Mouse (Mus musculus) megakaryocyte, embryonic 14.5 days (primary cell): Measurements from ENCODE around the gene Uqcc1. TPM values are rescaled to one million over a fixed set of nuclear protein-coding genes. Genes with fewer than 3 reads are reported as not detected.

Experiments
- H3K27me3 ChIP-seq: replicated peaks from 2 replicates; pipeline ENCODE3; 2012; ENCODE audit warnings: inconsistent platforms
- H3K36me3 ChIP-seq: replicated peaks from 2 replicates; pipeline ENCODE3; 2012; ENCODE audit warnings: low read length, inconsistent platforms, mixed read lengths
- H3K4me1 ChIP-seq: 2 replicates; pipeline ENCODE4 v1.6.1; 2012; ENCODE audit warnings: inconsistent platforms
- H3K4me3 ChIP-seq: replicated peaks from 2 replicates; pipeline ENCODE3; 2012; ENCODE audit warnings: moderate library complexity, mild to moderate bottlenecking, inconsistent platforms
- H3K9me3 ChIP-seq: 2 replicates; pipeline ENCODE4 v1.6.1; 2012; ENCODE audit warnings: inconsistent platforms
- FLI1 ChIP-seq: IDR thresholded peaks from 2 replicates; pipeline ENCODE4 v1.6.1; 2012; ENCODE audit warnings: low read length, inconsistent platforms, mixed read lengths
- GATA1 ChIP-seq: IDR thresholded peaks from 3 replicates; pipeline ENCODE4 v1.6.1; 2012; ENCODE audit warnings: mixed read lengths, low read length, inconsistent platforms, borderline replicate concordance
- polyA plus RNA-seq: library from polyadenylated mRNA; stranded (reverse); fragments of >175 nt; gene quantifications from 2 replicates; pipeline ENCODE4 v1.2.3, GENCODE M21; 2012; ENCODE audit warnings: low replicate concordance; ENCODE audit not compliant: insufficient read depth

Gene Uqcc1
- polyA plus RNA-seq, 1 experiment: 2.8 TPM

DNA sequence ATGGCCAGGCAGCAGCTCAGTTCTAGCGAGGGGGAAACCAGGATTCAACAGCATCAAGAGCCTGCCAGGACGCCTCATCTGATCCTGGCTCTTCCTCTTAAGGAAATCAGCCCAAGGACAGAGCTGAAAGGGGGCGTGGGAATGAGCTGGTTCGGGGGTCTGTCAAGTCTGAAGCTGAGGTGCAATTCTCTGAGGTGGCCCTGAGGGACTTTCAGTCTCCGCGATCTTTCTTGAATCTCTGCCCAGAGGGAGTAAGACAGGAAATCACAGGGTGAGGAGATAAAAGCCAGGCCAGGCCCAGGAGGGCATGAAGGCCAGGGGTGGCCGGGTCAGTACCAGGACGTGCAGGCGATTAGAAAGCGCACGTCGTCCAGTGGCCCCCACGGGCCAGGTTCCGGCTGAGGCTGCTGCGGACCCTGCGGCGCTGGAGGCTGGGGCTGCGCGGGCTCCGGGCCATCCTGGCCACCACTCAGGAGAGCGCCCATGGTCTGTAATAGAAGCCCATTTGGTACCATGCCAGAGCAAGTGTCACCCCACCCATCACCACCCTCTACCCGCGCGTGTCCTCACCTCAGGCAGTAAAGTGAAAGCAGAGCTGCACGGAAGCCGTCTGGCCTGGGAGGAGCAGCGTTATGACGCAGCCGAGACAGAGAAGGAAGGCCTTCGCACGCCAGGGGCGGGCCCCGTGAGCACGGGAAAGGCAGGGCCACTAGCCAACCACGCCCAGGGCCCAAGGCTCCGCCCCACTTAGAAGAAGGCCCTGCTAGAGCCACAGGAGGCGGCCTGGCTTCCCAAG is 111.3 kb downstream of the Uqcc1 start:
- H3K9me3 ChIP-seq: no peaks in the 10 kb centered on the region
- no peak for TF ChIP-seq FLI1
- no peak for TF ChIP-seq GATA1
- H3K4me1 ChIP-seq: peaks cover 69% of the 10 kb centered on the region
- H3K27me3 ChIP-seq: peaks cover 12% of the 10 kb centered on the region
- H3K4me3 ChIP-seq: peak overlapping the region; percentile 99
- H3K36me3 ChIP-seq: peaks cover 48% of the 10 kb centered on the region

DNA sequence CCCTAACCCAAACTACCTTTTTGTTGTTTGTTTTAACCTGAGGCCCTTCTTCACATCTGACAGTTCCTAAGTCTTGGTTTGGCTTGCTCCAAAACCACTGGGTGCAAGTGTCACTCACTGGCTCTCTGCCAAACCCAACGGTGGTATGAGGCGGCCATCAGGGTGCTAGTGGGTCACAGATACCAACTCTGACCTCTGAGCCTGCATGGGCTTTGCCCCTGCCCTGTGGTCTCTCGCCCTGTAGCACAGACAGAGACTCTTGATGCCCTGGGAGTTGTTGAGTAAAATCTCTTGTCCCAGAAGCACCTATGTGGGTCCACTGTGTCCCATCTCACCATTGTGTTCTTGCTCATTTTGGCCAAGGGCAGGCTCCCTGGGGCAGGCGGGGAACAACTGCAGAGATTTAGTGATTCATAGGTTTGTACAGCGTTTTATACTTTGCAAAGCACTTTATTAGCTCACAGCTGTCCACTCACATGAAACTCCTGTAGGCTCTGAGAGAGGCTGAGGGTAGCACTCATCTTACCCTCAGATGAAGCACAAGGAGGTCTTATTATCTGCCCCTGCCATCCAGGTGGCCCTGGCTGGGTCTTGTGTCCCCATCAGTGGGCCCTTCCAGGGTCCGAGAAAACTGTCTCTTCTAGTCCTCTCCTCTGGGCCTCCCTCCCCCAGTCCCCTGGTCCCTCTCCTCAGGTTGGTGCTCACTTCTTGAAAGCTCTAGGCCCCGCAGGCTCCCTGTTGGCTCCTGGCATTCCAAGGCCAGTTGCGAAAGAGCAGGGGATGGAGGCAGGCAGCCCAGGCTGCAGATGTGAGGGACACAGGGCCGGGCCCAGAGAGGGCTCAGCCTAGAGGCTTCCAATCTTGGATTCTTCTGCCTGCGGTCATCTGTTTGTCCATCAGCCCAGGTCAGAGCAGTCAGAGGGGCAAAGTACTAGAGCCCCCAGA is 112.5 kb downstream of the Uqcc1 start:
- H3K9me3 ChIP-seq: no peaks in the 10 kb centered on the region
- H3K4me3 ChIP-seq: peak overlapping the region; percentile 99
- no peak for TF ChIP-seq GATA1
- TF ChIP-seq FLI1: no peak
- peaks cover 58% of the 10 kb centered on the region for H3K4me1 ChIP-seq
- peaks cover 35% of the 10 kb centered on the region for H3K36me3 ChIP-seq
- H3K27me3 ChIP-seq: peaks cover 20% of the 10 kb centered on the region

GRCm38 (mm10) chr2:155816179-155816578 is 113.9 kb downstream of the Uqcc1 start:
- Histone ChIP-seq H3K9me3 (no peaks in the 10 kb centered on the region), H3K4me1 (peaks cover 61% of the 10 kb centered on the region), H3K27me3 (peaks cover 25% of the 10 kb centered on the region), H3K36me3 (peaks cover 23% of the 10 kb centered on the region), H3K4me3 (no peak overlapping the region)
- TF ChIP-seq FLI1 (no peak), GATA1 (no peak)

GRCm38 (mm10) chr2:155814829-155815228 is 115.3 kb downstream of the Uqcc1 start:
- TF ChIP-seq GATA1: no peak
- TF ChIP-seq FLI1: no peak
- Histone ChIP-seq H3K36me3 (peaks cover 9% of the 10 kb centered on the region), H3K9me3 (no peaks in the 10 kb centered on the region), H3K4me1 (peaks cover 50% of the 10 kb centered on the region), H3K4me3 (no peak overlapping the region), H3K27me3 (peaks cover 38% of the 10 kb centered on the region)

- H3K4me3 ChIP-seq: no peak overlapping the region
- TF ChIP-seq FLI1: no peak
- peaks cover 32% of the 10 kb centered on the region for H3K4me1 ChIP-seq
- H3K36me3 ChIP-seq: peaks cover under 1% of the 10 kb centered on the region
- H3K9me3 ChIP-seq: no peaks in the 10 kb centered on the region
- H3K27me3 ChIP-seq: peaks cover 48% of the 10 kb centered on the region
Observed at GRCm38 (mm10) chr2:155812637-155813036, 117.5 kb downstream of the Uqcc1 start.

DNA sequence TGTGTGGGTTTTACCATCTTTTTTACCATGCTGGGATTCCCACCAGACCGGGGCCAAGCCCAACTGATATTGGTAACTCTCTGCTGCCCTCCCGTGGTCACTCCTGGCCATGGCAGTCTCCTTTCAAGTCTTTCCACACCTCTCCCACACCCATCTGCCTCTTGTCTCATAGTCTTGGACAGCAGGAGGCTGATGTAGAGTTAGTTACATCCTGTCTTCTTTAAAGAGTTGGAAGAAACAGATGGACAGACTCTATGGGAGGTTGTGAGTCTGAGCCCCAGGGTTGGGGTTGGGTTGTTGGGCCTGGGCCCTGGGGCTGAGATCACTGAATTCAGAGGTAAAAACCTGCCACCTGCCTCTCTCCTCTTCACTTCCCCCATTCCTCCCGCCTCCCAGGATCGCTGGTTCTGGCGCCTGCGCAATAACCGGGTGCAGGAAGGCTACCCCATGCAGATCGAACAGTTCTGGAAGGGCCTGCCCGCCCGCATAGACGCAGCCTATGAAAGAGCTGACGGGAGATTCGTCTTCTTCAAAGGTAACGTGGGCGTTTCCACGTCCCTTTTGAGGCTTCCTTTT is 118.2 kb downstream of the Uqcc1 start:
- no peak for TF ChIP-seq FLI1
- TF ChIP-seq GATA1: no peak
- no peaks in the 10 kb centered on the region for H3K9me3 ChIP-seq
- H3K4me1 ChIP-seq: peaks cover 24% of the 10 kb centered on the region
- no peak overlapping the region for H3K4me3 ChIP-seq
- peaks cover 55% of the 10 kb centered on the region for H3K27me3 ChIP-seq
- H3K36me3 ChIP-seq: no peaks in the 10 kb centered on the region

DNA sequence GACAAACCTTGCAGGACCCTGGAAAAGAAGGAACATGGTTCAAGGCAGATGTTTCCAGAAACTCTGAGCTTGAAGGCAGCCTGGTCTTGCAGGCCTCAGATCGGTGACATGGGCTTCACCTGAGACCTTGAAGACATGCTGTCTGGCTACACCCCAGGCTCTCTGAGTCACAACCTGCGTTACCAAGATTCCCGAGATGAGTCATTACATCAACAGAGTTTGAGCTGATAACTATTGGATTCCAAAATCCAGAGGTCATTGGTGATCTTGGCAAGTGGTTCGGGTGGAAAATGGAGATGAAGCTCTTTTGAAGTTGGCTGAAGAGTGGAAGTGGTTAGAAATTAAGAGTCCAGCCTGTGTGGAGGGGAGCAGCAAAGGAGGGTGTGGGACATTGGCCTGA is 120.5 kb downstream of the Uqcc1 start:
- Histone ChIP-seq H3K36me3 (no peaks in the 10 kb centered on the region), H3K4me1 (peaks cover 7% of the 10 kb centered on the region; the same call in 1 of the 2 replicates), H3K27me3 (peaks cover 71% of the 10 kb centered on the region), H3K4me3 (no peak overlapping the region), H3K9me3 (no peaks in the 10 kb centered on the region)
- TF ChIP-seq FLI1 (no peak), GATA1 (no peak)

DNA sequence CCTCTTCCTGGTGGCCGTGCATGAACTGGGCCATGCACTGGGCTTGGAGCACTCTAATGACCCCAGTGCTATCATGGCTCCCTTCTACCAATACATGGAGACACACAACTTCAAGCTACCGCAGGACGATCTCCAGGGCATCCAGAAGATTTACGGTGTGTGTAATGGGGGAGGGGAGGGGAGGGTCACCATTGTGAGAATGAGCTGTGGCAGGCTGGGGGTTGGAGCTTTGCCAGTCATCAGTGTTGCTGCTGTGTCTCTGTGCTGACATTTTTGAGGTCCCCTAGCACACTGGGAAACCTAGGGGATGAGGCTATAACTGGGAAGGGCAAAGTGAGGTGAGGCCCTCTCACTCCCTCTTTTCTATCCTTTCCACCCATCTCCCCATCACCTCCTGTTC is 122.7 kb downstream of the Uqcc1 start:
- Histone ChIP-seq H3K27me3 (peaks cover 70% of the 10 kb centered on the region), H3K9me3 (no peaks in the 10 kb centered on the region), H3K4me1 (peaks cover 7% of the 10 kb centered on the region; the same call in 1 of the 2 replicates), H3K4me3 (no peak overlapping the region), H3K36me3 (no peaks in the 10 kb centered on the region)
- no peak for TF ChIP-seq FLI1
- TF ChIP-seq GATA1: no peak

GRCm38 (mm10) chr2:155806548-155806947 is 123.6 kb downstream of the Uqcc1 start:
- TF ChIP-seq FLI1: no peak
- no peak for TF ChIP-seq GATA1
- Histone ChIP-seq H3K27me3 (peaks cover 78% of the 10 kb centered on the region), H3K4me1 (peaks cover under 1% of the 10 kb centered on the region; the same call in 1 of the 2 replicates), H3K9me3 (no peaks in the 10 kb centered on the region), H3K4me3 (no peak overlapping the region), H3K36me3 (no peaks in the 10 kb centered on the region)
